Mouse (Mus musculus): ENCODE results near the gene Rabep1. TPM values are rescaled to one million over a fixed set of nuclear protein-coding genes. Genes with fewer than 3 reads are reported as not detected.

Rabep1 gene
- polyA plus RNA-seq, 1 experiment from 2014 or later = 38.0 TPM

- no peaks in the 10 kb centered on the region for H3K9me3 ChIP-seq
- peaks cover 95% of the 10 kb centered on the region for H3K36me3 ChIP-seq
- WGBS = 95% methylated on average over 5 of the region's 5 CpGs
- no peaks in the 10 kb centered on the region for H3K27me3 ChIP-seq
- no peak overlapping the region for H3K9ac ChIP-seq (replicated peaks)
- H3K4me1 ChIP-seq (replicated peaks) = no peaks in the 10 kb centered on the region
- ATAC-seq (ENCODE audit: insufficient number of reproducible peaks, insufficient read depth, low FRiP score, low TSS enrichment, low read depth) = no peak
- H3K4me2 ChIP-seq = no peak overlapping the region
- H3K27ac ChIP-seq = no peak overlapping the region
- no peak overlapping the region for H3K4me3 ChIP-seq (replicated peaks)
Observed at GRCm38 (mm10) chr11:70960786-70961554, 116.4 kb downstream of the Rabep1 start.

GRCm38 (mm10) chr11:70964222-70964907, 119.8 kb downstream of the Rabep1 start:
- Histone ChIP-seq H3K27me3 (no peaks in the 10 kb centered on the region), H3K27ac (no peak overlapping the region), H3K4me2 (no peak overlapping the region), H3K36me3 (peaks cover 77% of the 10 kb centered on the region), H3K9me3 (no peaks in the 10 kb centered on the region), H3K4me1 (replicated peaks) (peaks cover 9% of the 10 kb centered on the region), H3K9ac (replicated peaks) (no peak overlapping the region), H3K4me3 (replicated peaks) (no peak overlapping the region)
- ATAC-seq (ENCODE audit: insufficient number of reproducible peaks, insufficient read depth, low FRiP score, low TSS enrichment, low read depth) = no peak
- 81% methylated on average over 4 of the region's 4 CpGs for WGBS

GRCm38 (mm10) chr11:70969271-70969794, 124.8 kb downstream of the Rabep1 start:
- peak overlapping the region; percentile 86 for H3K4me2 ChIP-seq
- no peaks in the 10 kb centered on the region for H3K9me3 ChIP-seq
- no peaks in the 10 kb centered on the region for H3K27me3 ChIP-seq
- under 1% methylated on average over 25 of the region's 25 CpGs for WGBS
- peaks cover 43% of the 10 kb centered on the region for H3K36me3 ChIP-seq
- peak overlapping the region; percentile 89 for H3K27ac ChIP-seq
- H3K9ac ChIP-seq (replicated peaks) = peak overlapping the region; percentile 88
- peaks cover 9% of the 10 kb centered on the region for H3K4me1 ChIP-seq (replicated peaks)
- 0 out of 2 replicates have a peak, but pooled peaks have one; percentile 0 for ATAC-seq (ENCODE audit: insufficient number of reproducible peaks, insufficient read depth, low FRiP score, low TSS enrichment, low read depth)
- peak overlapping the region; percentile 84 for H3K4me3 ChIP-seq (replicated peaks)

GRCm38 (mm10) chr11:70969821-70970559, 125.4 kb downstream of the Rabep1 start, which contains the start of the genes Nup88 and Rpain:
Gene Nup88, minus strand, starts transcription at chr11:70969973.
Gene Rpain, plus strand, starts transcription at chr11:70970213.
- Histone ChIP-seq H3K27me3 (no peaks in the 10 kb centered on the region), H3K9me3 (no peaks in the 10 kb centered on the region), H3K36me3 (peaks cover 43% of the 10 kb centered on the region), H3K4me2 (peak within 1 kb of the TSS; percentile 86), H3K9ac (replicated peaks) (peak within 1 kb of the TSS; percentile 88), H3K4me3 (replicated peaks) (peak within 1 kb of the TSS; percentile 84), H3K27ac (peak within 1 kb of the TSS; percentile 89), H3K4me1 (replicated peaks) (peaks cover 9% of the 10 kb centered on the region)
- WGBS = under 1% methylated on average over 43 of the region's 43 CpGs
- ATAC-seq (ENCODE audit: insufficient number of reproducible peaks, insufficient read depth, low FRiP score, low TSS enrichment, low read depth) = peak; percentile 99

- ATAC-seq (ENCODE audit: insufficient number of reproducible peaks, insufficient read depth, low FRiP score, low TSS enrichment, low read depth) = 0 out of 2 replicates have a peak, but pooled peaks have one; percentile 8
- Histone ChIP-seq H3K27ac (peak overlapping the region; percentile 87), H3K27me3 (no peaks in the 10 kb centered on the region), H3K36me3 (peaks cover 43% of the 10 kb centered on the region), H3K4me3 (replicated peaks) (peak overlapping the region; percentile 84), H3K9me3 (no peaks in the 10 kb centered on the region), H3K4me2 (peak overlapping the region; percentile 76), H3K4me1 (replicated peaks) (peaks cover 9% of the 10 kb centered on the region), H3K9ac (replicated peaks) (peak overlapping the region; percentile 61)
- 17% methylated on average over 24 of the region's 24 CpGs for WGBS
Observed at GRCm38 (mm10) chr11:70970560-70971540, 126.3 kb downstream of the Rabep1 start.

- Histone ChIP-seq H3K27ac (no peak overlapping the region), H3K27me3 (no peaks in the 10 kb centered on the region), H3K9ac (replicated peaks) (no peak overlapping the region), H3K4me3 (replicated peaks) (no peak overlapping the region), H3K4me1 (replicated peaks) (peaks cover 9% of the 10 kb centered on the region), H3K4me2 (no peak overlapping the region), H3K9me3 (no peaks in the 10 kb centered on the region), H3K36me3 (peaks cover 47% of the 10 kb centered on the region)
- ATAC-seq (ENCODE audit: insufficient number of reproducible peaks, insufficient read depth, low FRiP score, low TSS enrichment, low read depth) = no peak
- 66% methylated on average over 1 of the region's 1 CpGs for WGBS
Observed at GRCm38 (mm10) chr11:70972586-70972985, 128.0 kb downstream of the Rabep1 start.

GRCm38 (mm10) chr11:70973947-70974346, 129.4 kb downstream of the Rabep1 start:
- Histone ChIP-seq H3K4me1 (replicated peaks) (no peaks in the 10 kb centered on the region; the same call in 1 of the 2 replicates), H3K4me2 (no peak overlapping the region), H3K9me3 (no peaks in the 10 kb centered on the region), H3K4me3 (replicated peaks) (no peak overlapping the region), H3K27ac (no peak overlapping the region), H3K36me3 (peaks cover 59% of the 10 kb centered on the region), H3K9ac (replicated peaks) (no peak overlapping the region), H3K27me3 (no peaks in the 10 kb centered on the region)
- WGBS = 78% methylated on average over 4 of the region's 4 CpGs
- ATAC-seq (ENCODE audit: insufficient number of reproducible peaks, insufficient read depth, low FRiP score, low TSS enrichment, low read depth) = no peak

- ATAC-seq (ENCODE audit: insufficient number of reproducible peaks, insufficient read depth, low FRiP score, low TSS enrichment, low read depth) = no peak
- 78% methylated on average over 2 of the region's 2 CpGs for WGBS
- Histone ChIP-seq H3K27ac (no peak overlapping the region), H3K4me1 (replicated peaks) (no peaks in the 10 kb centered on the region; the same call in 1 of the 2 replicates), H3K27me3 (no peaks in the 10 kb centered on the region), H3K4me2 (no peak overlapping the region), H3K4me3 (replicated peaks) (no peak overlapping the region), H3K9ac (replicated peaks) (no peak overlapping the region), H3K9me3 (no peaks in the 10 kb centered on the region), H3K36me3 (peaks cover 72% of the 10 kb centered on the region)
Observed at GRCm38 (mm10) chr11:70975193-70975592, 130.6 kb downstream of the Rabep1 start.

- no peaks in the 10 kb centered on the region for H3K9me3 ChIP-seq
- H3K9ac ChIP-seq (replicated peaks) = no peak overlapping the region
- H3K36me3 ChIP-seq = peaks cover 84% of the 10 kb centered on the region
- no peak for ATAC-seq (ENCODE audit: insufficient number of reproducible peaks, insufficient read depth, low FRiP score, low TSS enrichment, low read depth)
- H3K4me3 ChIP-seq (replicated peaks) = no peak overlapping the region
- no peaks in the 10 kb centered on the region for H3K27me3 ChIP-seq
- WGBS = 88% methylated on average over 6 of the region's 6 CpGs
- H3K4me1 ChIP-seq (replicated peaks) = peaks cover 12% of the 10 kb centered on the region
- no peak overlapping the region for H3K4me2 ChIP-seq
- H3K27ac ChIP-seq = no peak overlapping the region
Observed at GRCm38 (mm10) chr11:70977293-70977692, 132.7 kb downstream of the Rabep1 start.

- no peak for ATAC-seq (ENCODE audit: insufficient number of reproducible peaks, insufficient read depth, low FRiP score, low TSS enrichment, low read depth)
- peaks cover 69% of the 10 kb centered on the region for H3K36me3 ChIP-seq
Observed at GRCm38 (mm10) chr11:70980232-70980631, 135.7 kb downstream of the Rabep1 start.

More at GRCm38 (mm10) chr11:70980232-70980631, 135.7 kb downstream of the Rabep1 start:
- Histone ChIP-seq H3K9ac (replicated peaks) (no peak overlapping the region), H3K27ac (no peak overlapping the region), H3K27me3 (no peaks in the 10 kb centered on the region), H3K4me1 (replicated peaks) (peaks cover 12% of the 10 kb centered on the region), H3K4me2 (no peak overlapping the region), H3K9me3 (no peaks in the 10 kb centered on the region), H3K4me3 (replicated peaks) (no peak overlapping the region)
- WGBS = 87% methylated on average over 6 of the region's 6 CpGs
